Mouse (Mus musculus) liver, embryonic 11.5 days (tissue): ENCODE results near the gene Ptpn3. TPM values are rescaled to one million over a fixed set of nuclear protein-coding genes. Genes with fewer than 3 reads are reported as not detected.
"Not testable (repeated sequence)": the region's sequence is repeated elsewhere in the genome, so short reads cannot be mapped to it uniquely, and the experiment has no call there.

Experiments used
- ATAC-seq: fragments of 200-750 bp; cut with Nextera tagmentation; replicated peaks from 2 replicates; pipeline ENCODE4 v1.8.0; 2017; ENCODE audit warnings: moderate number of reproducible peaks, mild to moderate bottlenecking, moderate TSS enrichment, moderate library complexity; ENCODE audit not compliant: low FRiP score
- DNase-seq: peaks from one replicate; pipeline ENCODE4 v3.0.0-alpha.2; 2017; ENCODE audit warnings: low spot score
- H3K27ac ChIP-seq: fragments of 300-500 bp; sonication (generic); 2 replicates; pipeline ENCODE4 v1.5.1; 2014; ENCODE audit warnings: mild to moderate bottlenecking, low read depth, low read length, control low read depth
- H3K27me3 ChIP-seq: fragments of 300-500 bp; sonication (generic); replicated peaks from 2 replicates; pipeline ENCODE4 v1.6.1; 2014; ENCODE audit warnings: low read length, mixed read lengths; ENCODE audit not compliant: control insufficient read depth, insufficient read depth
- H3K36me3 ChIP-seq: fragments of 300-500 bp; sonication (generic); 2 replicates; pipeline ENCODE4 v1.6.1; 2014; ENCODE audit warnings: mild to moderate bottlenecking, low read length, moderate library complexity, mixed read lengths; ENCODE audit not compliant: control insufficient read depth, insufficient read depth
- H3K4me1 ChIP-seq: fragments of 300-500 bp; sonication (generic); replicated peaks from 2 replicates; pipeline ENCODE4 v1.6.1; 2014; ENCODE audit warnings: low read length, mixed read lengths; ENCODE audit not compliant: control insufficient read depth, insufficient read depth
- H3K4me2 ChIP-seq: fragments of 300-500 bp; sonication (generic); 2 replicates; pipeline ENCODE4 v1.6.1; 2014; ENCODE audit warnings: mild to moderate bottlenecking, control low read depth, moderate library complexity
- H3K4me3 ChIP-seq: fragments of 300-500 bp; sonication (generic); 2 replicates; pipeline ENCODE4 v1.5.1; 2014; ENCODE audit warnings: low read depth, low read length, control low read depth
- H3K9ac ChIP-seq: fragments of 300-500 bp; sonication (generic); 2 replicates; pipeline ENCODE4 v1.6.1; 2014; ENCODE audit warnings: low read depth, low read length, control low read depth
- H3K9me3 ChIP-seq: fragments of 300-500 bp; sonication (generic); 2 replicates; pipeline ENCODE4 v1.6.1; 2016; ENCODE audit warnings: low read length, inconsistent platforms, mixed read lengths; ENCODE audit not compliant: control insufficient read depth
- WGBS: fragments of 180-500 bp; shearing (Covaris S2); extraction: QIAGEN DNeasy Blood & Tissue Kit; methylation state at CpG from one replicate; pipeline ENCODE4 v1.1.7; 2014; 5-methylcytosine and 5-hydroxymethylcytosine counted together
- polyA plus RNA-seq: library from polyadenylated mRNA; unstranded; fragments of >200 nt; fragmentation: Nextera tagmentation; extraction: Ambion mirVana; gene quantifications from 2 replicates; pipeline ENCODE4 v1.2.1, GENCODE M21; 2014

Ptpn3 gene
- polyA plus RNA-seq, 1 experiment from 2014 or later = 0.89 TPM

DNA sequence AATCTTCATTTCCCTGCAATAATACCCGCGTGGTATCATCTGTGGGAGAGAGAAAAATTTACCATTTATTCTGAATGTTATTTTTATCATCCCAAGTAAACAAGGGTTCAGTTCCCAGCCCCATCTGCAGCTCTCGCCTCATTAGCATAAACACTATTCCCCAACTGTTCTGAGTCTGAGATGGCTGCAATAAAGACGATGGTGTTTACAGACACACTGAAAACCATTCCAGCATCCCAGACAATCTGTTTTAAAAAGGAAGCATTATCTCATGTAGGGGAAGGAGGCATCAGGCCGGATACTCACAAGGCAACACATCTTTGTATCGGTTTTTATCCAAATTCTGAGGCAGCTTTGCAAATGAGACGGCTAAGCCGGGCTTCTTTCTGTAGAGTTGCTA lies 95.7 kb downstream of the Ptpn3 start:
- no peaks in the 10 kb centered on the region for H3K27me3 ChIP-seq
- H3K9ac ChIP-seq = no peak overlapping the region
- H3K27ac ChIP-seq = no peak overlapping the region
- no peak for DNase-seq
- no peak overlapping the region for H3K4me3 ChIP-seq
- H3K36me3 ChIP-seq = no peaks in the 10 kb centered on the region
- H3K4me2 ChIP-seq = no peak overlapping the region
- H3K4me1 ChIP-seq = no peaks in the 10 kb centered on the region; the same call in 1 of the 2 replicates
- no peaks in the 10 kb centered on the region for H3K9me3 ChIP-seq
- WGBS = 85% methylated on average over 8 of the region's 8 CpGs
- no peak for ATAC-seq

DNA sequence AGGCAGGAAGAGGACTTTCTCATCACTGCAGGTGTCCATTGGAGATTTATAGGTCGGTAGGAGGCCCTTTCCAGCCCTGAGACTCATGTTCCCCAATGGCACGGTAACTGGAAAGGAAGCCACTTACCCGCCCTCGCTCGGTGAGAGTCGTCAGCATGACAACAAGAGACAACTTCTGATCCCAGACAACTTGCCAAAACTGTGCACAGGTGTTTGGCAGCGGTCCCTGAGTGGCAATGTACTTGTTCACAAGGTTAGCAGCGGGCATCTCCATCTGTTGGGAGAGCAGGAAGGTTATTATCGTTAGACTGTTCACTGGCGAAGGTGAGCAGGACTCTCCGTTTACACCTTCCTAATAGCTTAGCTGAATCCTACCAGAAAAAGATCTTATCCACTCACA lies 96.9 kb downstream of the Ptpn3 start:
- WGBS = 88% methylated on average over 11 of the region's 11 CpGs
- ATAC-seq (no peak), DNase-seq (no peak)
- Histone ChIP-seq H3K4me1 (no peaks in the 10 kb centered on the region; the same call in 1 of the 2 replicates), H3K9ac (no peak overlapping the region), H3K4me3 (no peak overlapping the region), H3K36me3 (no peaks in the 10 kb centered on the region), H3K9me3 (no peaks in the 10 kb centered on the region), H3K27me3 (no peaks in the 10 kb centered on the region), H3K27ac (no peak overlapping the region), H3K4me2 (no peak overlapping the region)

DNA sequence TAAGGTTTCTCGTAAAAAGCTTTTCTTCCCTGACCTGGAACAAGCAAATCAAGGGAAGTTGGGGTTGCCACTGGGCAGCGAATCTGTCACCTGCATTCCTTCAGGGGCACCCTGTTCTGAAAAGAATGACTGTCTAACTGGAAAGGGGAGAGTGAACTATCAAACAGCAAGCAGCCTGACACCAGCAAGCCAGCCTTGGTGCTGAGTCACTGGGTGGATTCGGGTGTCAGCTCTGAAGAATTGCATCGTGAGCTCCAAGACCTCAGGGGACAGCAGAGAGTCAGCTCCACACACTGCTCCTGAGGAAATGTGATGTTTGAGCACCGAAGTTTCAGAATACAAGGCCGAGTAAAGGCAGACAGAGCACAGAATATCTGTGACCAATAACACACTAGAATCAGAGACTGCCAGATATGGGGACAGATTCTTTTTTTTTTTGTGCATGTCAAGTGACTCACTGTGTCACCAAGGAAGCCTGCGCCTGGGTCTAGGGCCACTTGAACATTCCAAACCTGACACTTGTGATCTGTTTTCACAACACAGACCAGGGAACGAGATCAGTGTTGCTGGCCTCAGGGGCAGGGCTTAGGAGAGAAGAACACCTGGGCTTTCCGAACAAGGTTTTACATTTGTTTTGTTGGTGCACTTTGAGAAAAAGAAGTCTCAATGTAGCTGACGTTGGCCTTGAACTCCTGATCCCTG lies 98.8 kb downstream of the Ptpn3 start:
- DNase-seq = no peak
- no peaks in the 10 kb centered on the region for H3K36me3 ChIP-seq
- WGBS = 60% methylated on average over 10 of the region's 10 CpGs

DNA sequence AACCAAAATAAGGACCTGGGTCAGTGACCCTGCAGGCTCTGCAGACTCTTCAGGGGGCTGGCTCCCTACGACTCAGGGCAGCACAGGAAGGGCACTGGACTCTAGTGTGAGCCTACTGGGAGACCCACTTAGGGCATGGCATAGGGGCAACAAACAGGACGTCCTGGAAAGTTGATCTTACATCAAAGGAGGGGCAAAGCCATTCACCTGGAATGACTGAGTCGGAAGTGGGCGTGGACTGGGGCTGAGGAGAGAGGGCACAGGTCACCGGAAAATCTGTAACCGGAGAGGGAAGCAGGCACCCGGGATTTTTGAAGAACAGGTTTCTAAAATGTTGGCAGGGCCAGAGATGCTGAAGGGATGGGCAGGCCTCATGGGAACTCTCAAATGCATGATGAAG lies 99.5 kb downstream of the Ptpn3 start:
- DNase-seq = no peak
- Histone ChIP-seq H3K9ac (no peak overlapping the region), H3K4me1 (no peaks in the 10 kb centered on the region; the same call in 1 of the 2 replicates), H3K4me2 (no peak overlapping the region), H3K4me3 (no peak overlapping the region), H3K27ac (no peak overlapping the region), H3K9me3 (no peaks in the 10 kb centered on the region; the same call in 1 of the 2 replicates), H3K27me3 (no peaks in the 10 kb centered on the region), H3K36me3 (no peaks in the 10 kb centered on the region)
- no peak for ATAC-seq
- 58% methylated on average over 7 of the region's 7 CpGs for WGBS

More for the DNA sequence above, 98.8 kb downstream of the Ptpn3 start:
- Histone ChIP-seq H3K9ac (no peak overlapping the region), H3K4me3 (no peak overlapping the region), H3K27me3 (no peaks in the 10 kb centered on the region), H3K4me1 (no peaks in the 10 kb centered on the region; the same call in 1 of the 2 replicates), H3K27ac (no peak overlapping the region), H3K4me2 (no peak overlapping the region), H3K9me3 (no peaks in the 10 kb centered on the region)
- no peak for ATAC-seq

DNA sequence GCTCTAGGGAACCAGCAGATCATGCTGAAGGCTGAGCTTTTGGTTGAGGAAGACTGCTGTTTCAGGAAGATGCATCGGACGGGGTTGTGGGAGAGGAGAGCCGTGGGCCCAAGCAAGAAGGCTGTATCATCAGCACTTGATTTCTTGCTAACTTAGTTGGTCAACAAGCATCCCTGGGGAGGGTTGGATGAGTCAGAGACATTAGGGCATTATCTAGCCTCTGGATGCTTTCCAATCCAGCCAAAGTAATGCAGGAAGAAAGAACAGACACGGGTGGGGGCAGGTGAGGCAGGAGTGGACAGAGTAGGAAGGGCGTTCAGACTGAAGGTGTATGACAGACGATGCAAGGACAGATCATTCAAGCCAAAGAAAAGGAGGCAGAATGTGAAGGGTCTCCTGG lies 101.0 kb downstream of the Ptpn3 start:
- Histone ChIP-seq H3K4me1 (no peaks in the 10 kb centered on the region; the same call in 1 of the 2 replicates), H3K27ac (no peak overlapping the region), H3K36me3 (no peaks in the 10 kb centered on the region), H3K9ac (no peak overlapping the region), H3K9me3 (no peaks in the 10 kb centered on the region; the same call in 1 of the 2 replicates), H3K4me3 (no peak overlapping the region), H3K4me2 (no peak overlapping the region), H3K27me3 (no peaks in the 10 kb centered on the region)
- no peak for ATAC-seq
- 92% methylated on average over 6 of the region's 6 CpGs for WGBS
- no peak for DNase-seq

DNA sequence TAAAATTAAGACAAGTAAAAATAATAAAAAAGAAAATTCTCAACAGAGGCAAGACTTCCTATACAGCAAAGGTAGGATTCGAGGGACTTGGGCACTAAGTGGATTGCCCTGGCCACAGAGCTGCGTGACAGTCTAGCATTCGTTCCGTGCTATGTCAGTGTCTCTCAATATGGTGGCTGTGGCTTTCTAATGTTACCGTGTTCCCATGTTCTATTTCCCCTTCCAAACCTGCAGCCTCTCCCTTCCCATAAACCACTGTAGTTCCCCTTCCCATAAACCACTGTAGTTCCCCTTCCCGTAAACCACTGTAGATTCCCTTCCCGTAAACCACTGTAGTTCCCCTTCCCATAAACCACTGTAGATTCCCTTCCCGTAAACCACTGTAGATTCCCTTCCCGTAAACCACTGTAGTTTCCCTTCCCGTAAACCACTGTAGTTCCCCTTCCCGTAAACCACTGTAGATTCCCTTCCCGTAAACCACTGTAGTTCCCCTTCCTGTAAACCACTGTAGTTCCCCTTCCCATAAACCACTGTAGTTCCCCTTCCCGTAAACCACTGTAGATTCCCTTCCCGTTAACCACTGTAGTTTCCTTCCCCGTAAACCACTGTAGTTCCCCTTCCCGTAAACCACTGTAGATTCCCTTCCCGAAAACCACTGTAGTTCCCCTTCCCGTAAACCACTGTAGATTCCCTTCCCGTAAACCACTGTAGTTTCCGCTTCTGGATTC lies 102.8 kb downstream of the Ptpn3 start:
- H3K9me3 ChIP-seq, H3K4me2 ChIP-seq, H3K9ac ChIP-seq, ATAC-seq, H3K4me3 ChIP-seq, H3K36me3 ChIP-seq, H3K27ac ChIP-seq, H3K4me1 ChIP-seq, H3K27me3 ChIP-seq, DNase-seq: not testable (repeated sequence)
- WGBS = 82% methylated on average over 20 of the region's 20 CpGs

DNA sequence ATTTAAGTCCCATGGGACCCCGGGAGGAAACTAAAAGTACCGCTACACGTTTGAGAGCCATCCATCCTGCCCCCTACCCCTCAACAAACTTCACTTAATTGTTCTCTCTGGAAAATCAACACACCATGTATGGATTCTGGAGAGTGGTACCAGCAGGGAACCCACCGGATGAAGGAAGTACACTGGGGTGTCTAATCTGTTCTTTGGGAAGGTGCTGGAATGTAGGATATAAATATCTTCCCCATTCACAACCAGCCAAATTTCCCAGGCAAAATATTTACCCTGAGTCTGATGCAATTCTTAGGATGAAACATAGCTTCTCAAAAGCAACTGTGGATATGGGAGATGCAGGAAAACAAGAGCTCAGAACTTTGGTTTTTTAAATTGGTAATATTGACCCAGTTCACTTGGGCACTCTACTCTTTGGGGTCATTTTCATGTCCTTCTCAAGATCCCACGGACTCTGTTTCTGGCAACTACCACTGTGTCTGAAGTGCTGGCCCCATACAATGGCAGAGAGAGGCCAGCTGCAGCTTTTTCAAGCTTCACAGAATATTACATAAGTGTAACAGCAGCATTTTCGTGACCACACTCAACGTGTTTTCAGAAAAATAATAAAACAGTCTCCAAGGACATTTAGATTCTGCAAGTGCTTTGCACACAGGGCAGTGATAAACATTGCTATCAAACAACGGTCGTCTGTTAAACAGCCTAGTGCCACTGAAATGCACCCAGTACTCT lies 109.9 kb downstream of the Ptpn3 start:
- DNase-seq = no peak
- Histone ChIP-seq H3K9me3 (no peaks in the 10 kb centered on the region), H3K9ac (no peak overlapping the region), H3K27ac (no peak overlapping the region), H3K4me1 (no peaks in the 10 kb centered on the region), H3K4me2 (no peak overlapping the region), H3K4me3 (no peak overlapping the region), H3K27me3 (no peaks in the 10 kb centered on the region), H3K36me3 (no peaks in the 10 kb centered on the region)
- ATAC-seq = no peak
- 73% methylated on average over 9 of the region's 9 CpGs for WGBS

DNA sequence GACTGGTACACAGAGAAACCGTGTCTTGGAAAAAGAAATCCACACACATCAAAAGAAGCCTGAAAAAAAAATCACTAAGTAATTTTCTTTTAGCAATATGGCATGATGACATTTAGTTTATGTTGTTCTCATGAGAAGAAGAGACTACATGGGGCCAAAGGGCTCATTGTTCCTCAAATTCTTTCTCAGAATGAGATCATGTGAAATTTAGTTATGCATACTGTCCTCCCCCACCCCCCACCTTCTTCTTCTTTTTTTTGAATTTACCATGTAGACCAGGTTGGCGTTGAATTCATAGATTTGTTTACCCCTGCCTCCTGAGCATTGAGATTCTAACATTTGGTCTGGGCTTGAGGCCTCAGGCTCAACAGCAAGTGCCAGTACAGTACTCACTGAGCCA lies 111.8 kb downstream of the Ptpn3 start:
- DNase-seq (no peak), ATAC-seq (no peak)
- H3K4me3 ChIP-seq = no peak overlapping the region
- H3K36me3 ChIP-seq = no peaks in the 10 kb centered on the region
- no peak overlapping the region for H3K27ac ChIP-seq
- no peak overlapping the region for H3K4me2 ChIP-seq
- no peak overlapping the region for H3K9ac ChIP-seq
- 75% methylated on average over 2 of the region's 2 CpGs for WGBS
- H3K9me3 ChIP-seq = no peaks in the 10 kb centered on the region
- no peaks in the 10 kb centered on the region; the same call in 1 of the 2 replicates for H3K4me1 ChIP-seq
- H3K27me3 ChIP-seq = no peaks in the 10 kb centered on the region
